Mouse (Mus musculus) spleen, postnatal 10 days (tissue): ENCODE results near the gene Cask.

ENCODE experiments used
- DNase-seq, 2 experiments: peaks; one replicate each; pipeline ENCODE4 v3.0.0; 2021 to 2022; ENCODE audit warnings: low spot score in 2 of 2

Gene Cask

GRCm38 (mm10) chrX:13467121-13467571 lies 384.0 kb downstream of the Cask start:
- DNase-seq, result no peak
